Comparison of ENCODE assay signal across 19 mouse cellular contexts in genomic region chr4:59862335-59862734, GRCm38 (mm10). TPM values are rescaled to one million over a fixed set of nuclear protein-coding genes. Genes with fewer than 3 reads are reported as not detected.
"Had no signal": no experiment of that assay in that cellular context is flagged by ENCODE, and none has a peak within 500 bp of the region (broad histone marks: within the 10 kb centered on the region; RNA-seq: fewer than 3 reads in every experiment).

No protein-coding gene starts in this region.

- H3K4me3 ChIP-seq: intestine, embryonic 15.5 days; limb, embryonic 15.5 days; liver, embryonic 13.5 days; midbrain, embryonic 13.5 days; myocyte; neural tube, embryonic 12.5 days had no signal

- DNase-seq: kidney, adult 18-20 months; kidney, postnatal 10 days; liver, embryonic 13.5 days; lung, adult 18-20 months; lung, postnatal 36 days; spleen, adult 18-20 months; thymus, adult 18-20 months; thymus, postnatal 14 days had no signal

- H3K36me3 ChIP-seq: intestine, embryonic 15.5 days had no signal

- H3K4me1 ChIP-seq: neural tube, embryonic 12.5 days had no signal

- H3K27ac ChIP-seq: intestine, embryonic 15.5 days; limb, embryonic 15.5 days; liver, embryonic 13.5 days; midbrain, embryonic 13.5 days; neural tube, embryonic 12.5 days had no signal

RNA-seq across cellular contexts. Expression of gene Slc46a2, which starts 52.5 kb away (rescaled TPM):
- total RNA-seq: layer of hippocampus, postnatal 25 days; left cerebral cortex, adult 8-10 months; left cerebral cortex, postnatal 25 days had no signal
- polyA plus RNA-seq: intestine, embryonic 15.5 days; kidney, embryonic 14.5 days; large intestine, adult 2 months; limb, embryonic 11.5 days; liver, embryonic 13.5 days; midbrain, embryonic 13.5 days; myocyte; neural tube, embryonic 12.5 days had no signal
